ENCODE assay signal across 19 mouse cellular contexts in genomic region chr7:137010451-137010850, GRCm38 (mm10).
DNase-seq lines count a peak whose midpoint lies in the region; ATAC-seq and TF ChIP-seq lines count a peak whose summit lies in the region.
"Had no signal": no experiment of that assay in that cellular context is flagged by ENCODE, and none has a peak within 500 bp of the region (broad histone marks: within the 10 kb centered on the region; RNA-seq: fewer than 3 reads in every experiment).

No protein-coding gene starts in this region.

- ATAC-seq in kidney, postnatal 0 days (replicated peaks; ENCODE audit: low FRiP score, low read depth): no peak
- ATAC-seq in kidney, embryonic 16.5 days (ENCODE audit: low FRiP score, low TSS enrichment): no peak
- ATAC-seq: forebrain, embryonic 16.5 days had no signal

- TF ChIP-seq CTCF in kidney, postnatal 0 days (IDR thresholded peaks at IDR 0.05; ENCODE audit: low read depth): no peak

- no peak overlapping the region for H3K27ac ChIP-seq in heart, embryonic 10.5 days
- H3K27ac ChIP-seq in kidney, postnatal 0 days: no peak overlapping the region
- no peak overlapping the region for H3K27ac ChIP-seq in kidney, embryonic 16.5 days (ENCODE audit: low read length)
- H3K27ac ChIP-seq: embryonic facial prominence, embryonic 12.5 days; forebrain, embryonic 12.5 days; hindbrain, embryonic 15.5 days had no signal

- H3K4me2 ChIP-seq in kidney, postnatal 0 days (ENCODE audit: low read length): no peak overlapping the region
- no peak overlapping the region for H3K4me2 ChIP-seq in kidney, embryonic 16.5 days (replicated peaks; ENCODE audit: low read depth, low read length)
- H3K4me2 ChIP-seq: embryonic facial prominence, embryonic 12.5 days; forebrain, embryonic 12.5 days; hindbrain, embryonic 15.5 days had no signal

- WGBS in heart, embryonic 10.5 days: 86% methylated on average over 2 of the region's 2 CpGs
- WGBS in kidney, postnatal 0 days: 72% methylated on average over 2 of the region's 2 CpGs
- 88% methylated on average over 2 of the region's 2 CpGs for WGBS in kidney, embryonic 16.5 days

- no peaks in the 10 kb centered on the region for H3K36me3 ChIP-seq in heart, embryonic 10.5 days
- no peaks in the 10 kb centered on the region for H3K36me3 ChIP-seq in kidney, postnatal 0 days (ENCODE audit: insufficient read depth, low read length)
- H3K36me3 ChIP-seq in kidney, embryonic 16.5 days (ENCODE audit: insufficient read depth, low read length): no peaks in the 10 kb centered on the region
- H3K36me3 ChIP-seq: embryonic facial prominence, embryonic 12.5 days; forebrain, embryonic 12.5 days; hindbrain, embryonic 15.5 days had no signal

- H3K4me1 ChIP-seq in heart, embryonic 10.5 days: 0 out of 2 replicates have a peak, but pooled peaks cover 14% of the 10 kb centered on the region
- no peaks in the 10 kb centered on the region for H3K4me1 ChIP-seq in kidney, postnatal 0 days (replicated peaks; ENCODE audit: insufficient read depth, low read length)
- H3K4me1 ChIP-seq in kidney, embryonic 16.5 days (ENCODE audit: insufficient read depth, low read length): no peaks in the 10 kb centered on the region

- H3K27me3 ChIP-seq in heart, embryonic 10.5 days (ENCODE audit: insufficient read depth, poor library complexity, severe bottlenecking): 0 out of 2 replicates have a peak, but pooled peaks cover 8% of the 10 kb centered on the region
- no peaks in the 10 kb centered on the region for H3K27me3 ChIP-seq in kidney, postnatal 0 days (ENCODE audit: insufficient read depth, low read length)
- H3K27me3 ChIP-seq in kidney, embryonic 16.5 days (ENCODE audit: insufficient read depth, low read length): 0 out of 2 replicates have a peak, but pooled peaks cover 4% of the 10 kb centered on the region
- H3K27me3 ChIP-seq: embryonic facial prominence, embryonic 12.5 days; hindbrain, embryonic 15.5 days had no signal

- H3K9me3 ChIP-seq in heart, embryonic 10.5 days: 0 out of 2 replicates have a peak, but pooled peaks cover under 1% of the 10 kb centered on the region
- no peaks in the 10 kb centered on the region for H3K9me3 ChIP-seq in kidney, postnatal 0 days (replicated peaks; ENCODE audit: low read length)
- H3K9me3 ChIP-seq in kidney, embryonic 16.5 days (ENCODE audit: low read length): no peaks in the 10 kb centered on the region
- H3K9me3 ChIP-seq: embryonic facial prominence, embryonic 12.5 days; forebrain, embryonic 12.5 days; hindbrain, embryonic 15.5 days had no signal

- no peak overlapping the region for H3K4me3 ChIP-seq in heart, embryonic 10.5 days
- H3K4me3 ChIP-seq in kidney, postnatal 0 days (replicated peaks; ENCODE audit: low read depth, low read length): no peak overlapping the region
- no peak overlapping the region for H3K4me3 ChIP-seq in kidney, embryonic 16.5 days (ENCODE audit: low read length)
- H3K4me3 ChIP-seq: embryonic facial prominence, embryonic 12.5 days; forebrain, embryonic 12.5 days; hindbrain, embryonic 15.5 days had no signal

- H3K9ac ChIP-seq in kidney, postnatal 0 days (ENCODE audit: low read depth, low read length): no peak overlapping the region
- no peak overlapping the region for H3K9ac ChIP-seq in kidney, embryonic 16.5 days (replicated peaks; ENCODE audit: low read length)
- H3K9ac ChIP-seq: embryonic facial prominence, embryonic 12.5 days; forebrain, embryonic 12.5 days; hindbrain, embryonic 15.5 days had no signal

- intact Hi-C loops in heart, postnatal 10 days (cut with DNase I): no loop called here
- intact Hi-C loops in heart, postnatal 36 days (cut with DNase I): no loop called here

- DNase-seq in heart, adult 8-10 months (ENCODE audit: low spot score): peak; percentile 19
- DNase-seq in heart, embryonic 10.5 days (ENCODE audit: low spot score): no peak
- peak; percentile 16 for DNase-seq in kidney, postnatal 0 days (ENCODE audit: low spot score)
- DNase-seq in kidney, postnatal 10 days: no peak
- DNase-seq in heart, postnatal 10 days: peak; percentile 31 to 46
- peak; percentile 6 to 18 for DNase-seq in heart, postnatal 36 days
- no peak for DNase-seq in urinary bladder, adult 18-20 months (ENCODE audit: low spot score in 2 of 2)
- DNase-seq: adrenal gland, adult 8-10 months; cerebellum, adult 11 months; cerebellum, adult 8-10 months; cerebellum, postnatal 14 days; embryo, embryonic 11 days; gastrocnemius, postnatal 25 days; kidney, adult 11 months had no signal

Comparison
In these comparisons a context has a peak if more than half of its experiments do, and no peak if none do; other contexts are left out.
1. DNase-seq: peak in heart, adult 8-10 months (single experiment), kidney, postnatal 0 days (single experiment), heart, postnatal 10 days (2 of 2) and heart, postnatal 36 days (2 of 2); none in heart, embryonic 10.5 days (single experiment), kidney, postnatal 10 days (single experiment) and urinary bladder, adult 18-20 months (0 of 2).